Mouse (Mus musculus) testis, postnatal 10 days (tissue): ENCODE results near the gene Map4.
A peak's percentile ranks its signal among the peaks of the same experiment; 100 is the strongest.
"Not testable (repeated sequence)": the region's sequence is repeated elsewhere in the genome, so short reads cannot be mapped to it uniquely, and the experiment has no call there.

Experiments used
- DNase-seq: peaks from one replicate; pipeline ENCODE4 v3.0.0; 2021; ENCODE audit warnings: low spot score

Map4 gene

DNA sequence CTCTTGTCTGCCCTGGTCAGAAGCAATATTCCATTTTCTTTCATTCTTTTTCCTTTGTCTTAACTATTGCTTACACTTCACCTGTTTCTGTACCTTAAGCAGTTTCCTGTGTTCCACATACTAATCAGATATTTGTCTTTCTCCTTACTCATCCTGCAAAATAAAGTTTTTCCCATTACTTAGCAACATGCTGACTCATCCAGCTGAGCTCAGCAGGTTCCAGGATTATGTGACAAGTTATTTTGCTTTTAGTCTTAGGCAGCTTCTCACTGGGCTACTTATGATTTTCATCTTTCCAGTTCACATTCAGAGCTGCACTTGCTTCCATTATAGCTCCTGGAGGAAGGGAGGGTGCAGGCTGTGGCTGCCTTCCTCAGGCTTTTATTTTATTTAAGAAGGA, 133.4 kb downstream of the Map4 start:
- no peak for DNase-seq

DNA sequence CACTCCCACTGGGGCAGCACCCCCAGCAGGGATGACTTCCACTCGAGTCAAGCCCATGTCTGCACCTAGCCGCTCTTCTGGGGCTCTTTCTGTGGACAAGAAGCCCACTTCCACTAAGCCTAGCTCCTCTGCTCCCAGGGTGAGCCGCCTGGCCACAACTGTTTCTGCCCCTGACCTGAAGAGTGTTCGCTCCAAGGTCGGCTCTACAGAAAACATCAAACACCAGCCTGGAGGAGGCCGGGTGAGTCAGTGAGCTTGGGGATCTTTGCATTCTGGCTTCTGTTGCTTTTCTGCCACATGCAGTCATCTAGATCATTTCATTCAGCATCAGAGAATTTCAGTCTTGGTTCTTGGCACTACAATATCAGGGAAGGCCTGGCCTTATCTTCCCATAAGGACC, 137.5 kb downstream of the Map4 start:
- no peak for DNase-seq

DNA sequence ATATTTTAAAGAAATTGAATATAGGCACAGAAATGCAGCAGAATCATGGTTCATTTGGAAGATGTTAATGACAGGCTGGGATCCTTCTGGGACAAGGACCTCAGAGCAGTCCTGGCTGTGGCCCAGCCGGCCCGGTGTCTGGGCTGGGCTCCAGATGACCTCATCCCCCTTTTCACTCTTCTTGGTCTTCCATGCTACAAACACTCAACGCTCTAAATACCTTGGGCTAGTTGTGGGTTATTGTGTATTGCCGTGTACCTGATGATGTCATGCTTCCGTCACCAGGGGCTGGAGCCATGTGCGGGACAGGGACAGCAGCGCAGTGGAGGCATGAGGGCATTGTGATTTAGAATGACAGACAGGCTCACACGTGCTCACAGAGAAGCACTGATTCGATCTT, 139.1 kb downstream of the Map4 start:
- peak; percentile 63 for DNase-seq

- no peak for DNase-seq
These were observed 139.8 kb downstream of the Map4 start for GRCm38 (mm10) chr9:110071011-110071410.

- DNase-seq: peak; percentile 89
These were observed 140.6 kb downstream of the Map4 start for GRCm38 (mm10) chr9:110071843-110072242.

DNA sequence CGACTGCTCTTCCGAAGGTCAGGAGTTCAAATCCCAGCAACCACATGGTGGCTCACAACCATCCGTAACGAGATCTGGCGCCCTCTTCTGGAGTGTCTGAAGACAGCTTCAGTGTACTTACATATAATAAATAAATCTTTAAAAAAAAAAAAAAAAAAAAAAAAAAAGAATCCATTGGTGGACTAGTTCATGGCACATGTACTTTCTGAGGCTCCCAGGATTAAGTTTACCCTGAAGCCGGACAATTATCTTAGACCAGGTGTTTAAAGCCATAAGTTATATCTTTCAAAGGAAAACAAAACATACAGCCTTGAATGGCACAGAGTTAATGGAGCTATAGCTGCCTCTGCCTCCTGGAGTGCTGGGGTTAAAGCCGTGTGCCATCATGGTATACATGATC, 145.2 kb downstream of the Map4 start:
- DNase-seq: not testable (repeated sequence)

- DNase-seq: no peak
These were observed 149.8 kb downstream of the Map4 start for GRCm38 (mm10) chr9:110081066-110081465.

DNA sequence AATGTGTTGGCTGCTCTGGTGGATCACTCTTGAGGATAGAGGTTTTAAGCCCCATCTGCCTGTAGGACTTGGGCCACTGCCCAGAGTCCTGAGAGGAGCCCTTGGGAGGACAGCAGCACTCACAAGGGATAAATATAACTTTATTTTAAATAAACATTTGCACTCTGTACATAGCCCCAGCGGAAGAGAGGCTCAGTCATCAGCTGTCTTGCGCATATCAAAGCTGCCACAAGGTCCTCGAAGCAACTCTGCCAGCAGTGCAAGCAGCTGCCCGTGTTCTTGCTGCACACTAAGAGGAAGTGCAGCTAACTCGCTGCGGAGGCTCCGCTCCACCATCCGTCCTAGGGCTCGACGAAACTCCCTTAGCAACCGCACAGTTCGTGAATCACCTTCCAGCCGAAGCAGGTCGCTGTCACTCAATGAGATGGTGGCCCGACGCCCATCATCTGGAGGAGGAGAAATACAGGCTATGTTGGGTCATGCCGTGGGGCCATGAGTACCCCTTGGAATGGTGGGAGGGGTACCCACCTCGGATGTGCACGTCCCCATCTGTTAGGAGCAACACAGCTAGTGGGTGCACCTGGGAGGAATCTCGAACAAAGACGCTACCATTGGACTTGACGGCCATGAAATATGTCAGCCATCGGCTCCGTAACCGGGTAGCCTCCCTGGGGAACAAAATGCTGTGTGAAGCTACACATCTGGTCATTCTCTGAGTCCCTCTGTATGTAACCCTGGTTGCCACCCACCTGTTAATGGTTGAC, 153.1 kb downstream of the Map4 start:
- DNase-seq: peak; percentile 53

DNA sequence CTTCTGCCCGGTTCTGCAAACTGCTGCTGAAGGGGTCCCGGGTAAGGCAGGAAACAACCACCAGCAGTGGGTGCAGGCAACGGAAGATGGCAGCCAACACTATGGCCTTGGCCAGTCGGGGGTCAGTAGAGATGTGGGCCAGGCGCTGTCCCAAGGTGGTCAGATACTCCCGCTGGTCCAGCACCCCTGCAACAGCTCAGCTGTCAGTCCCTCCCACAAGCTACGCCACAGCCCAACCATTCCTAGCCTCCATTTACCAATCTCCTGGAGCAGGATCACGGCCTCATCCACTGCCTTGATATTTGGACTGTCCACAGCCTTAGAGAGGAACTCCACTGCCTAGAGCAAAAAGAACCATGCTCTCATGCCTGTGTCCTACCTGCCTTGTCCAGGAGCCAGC, 154.4 kb downstream of the Map4 start:
- no peak for DNase-seq

- no peak for DNase-seq
These were observed 162.0 kb downstream of the Map4 start for GRCm38 (mm10) chr9:110093303-110093702.

- DNase-seq: no peak
These were observed 163.5 kb downstream of the Map4 start for GRCm38 (mm10) chr9:110094761-110095160.

- no peak for DNase-seq
These were observed 166.5 kb downstream of the Map4 start for GRCm38 (mm10) chr9:110097791-110098190.

DNA sequence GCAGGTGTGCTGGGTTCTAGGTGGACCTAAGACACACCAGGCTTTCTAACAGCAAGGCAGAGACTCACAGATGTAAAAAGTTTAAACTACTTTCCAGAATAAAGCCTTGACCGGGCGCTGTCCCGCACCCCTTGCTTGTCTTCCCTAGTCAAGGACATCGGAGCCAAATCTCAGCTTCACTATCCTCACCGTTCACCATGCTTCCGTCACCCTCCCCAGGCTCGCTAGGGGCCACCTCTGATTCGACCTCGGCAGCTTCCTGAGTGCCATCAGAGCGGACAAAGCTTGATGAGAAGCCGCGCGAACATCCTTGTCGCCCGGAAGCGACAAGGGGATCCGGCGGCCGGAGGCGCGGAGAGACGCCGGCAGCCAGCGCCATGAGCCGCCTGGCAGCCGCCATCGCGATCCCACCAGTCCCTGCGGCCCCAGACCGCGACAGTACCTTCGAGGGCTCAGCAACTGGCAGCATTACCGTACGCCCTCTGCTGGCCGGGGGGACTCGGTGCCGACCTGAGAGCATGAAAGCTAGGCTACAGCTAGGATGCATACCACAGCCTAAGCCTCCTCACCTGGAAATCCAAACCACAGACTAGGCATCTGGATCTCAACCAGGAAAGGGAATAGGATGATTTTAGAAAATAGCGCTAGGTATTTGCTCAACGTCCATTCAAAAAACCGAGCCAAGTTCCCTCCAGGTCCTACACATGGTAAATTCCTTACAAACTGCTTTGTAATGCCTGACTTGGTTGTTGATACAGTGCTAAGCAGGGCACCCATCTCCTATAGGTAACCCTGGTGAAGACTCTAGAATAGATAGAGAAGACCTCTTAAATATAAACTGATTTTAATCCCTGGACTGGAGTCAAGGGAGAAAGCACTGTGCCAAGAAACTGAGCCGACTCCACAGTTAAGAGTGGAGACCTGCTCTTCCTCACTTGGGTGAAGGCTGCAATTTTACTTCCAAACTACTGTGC, 169.7 kb downstream of the Map4 start:
- DNase-seq: peak; percentile 96

GRCm38 (mm10) chr9:110116353-110116976, 185.2 kb downstream of the Map4 start:
- DNase-seq: no peak

DNA sequence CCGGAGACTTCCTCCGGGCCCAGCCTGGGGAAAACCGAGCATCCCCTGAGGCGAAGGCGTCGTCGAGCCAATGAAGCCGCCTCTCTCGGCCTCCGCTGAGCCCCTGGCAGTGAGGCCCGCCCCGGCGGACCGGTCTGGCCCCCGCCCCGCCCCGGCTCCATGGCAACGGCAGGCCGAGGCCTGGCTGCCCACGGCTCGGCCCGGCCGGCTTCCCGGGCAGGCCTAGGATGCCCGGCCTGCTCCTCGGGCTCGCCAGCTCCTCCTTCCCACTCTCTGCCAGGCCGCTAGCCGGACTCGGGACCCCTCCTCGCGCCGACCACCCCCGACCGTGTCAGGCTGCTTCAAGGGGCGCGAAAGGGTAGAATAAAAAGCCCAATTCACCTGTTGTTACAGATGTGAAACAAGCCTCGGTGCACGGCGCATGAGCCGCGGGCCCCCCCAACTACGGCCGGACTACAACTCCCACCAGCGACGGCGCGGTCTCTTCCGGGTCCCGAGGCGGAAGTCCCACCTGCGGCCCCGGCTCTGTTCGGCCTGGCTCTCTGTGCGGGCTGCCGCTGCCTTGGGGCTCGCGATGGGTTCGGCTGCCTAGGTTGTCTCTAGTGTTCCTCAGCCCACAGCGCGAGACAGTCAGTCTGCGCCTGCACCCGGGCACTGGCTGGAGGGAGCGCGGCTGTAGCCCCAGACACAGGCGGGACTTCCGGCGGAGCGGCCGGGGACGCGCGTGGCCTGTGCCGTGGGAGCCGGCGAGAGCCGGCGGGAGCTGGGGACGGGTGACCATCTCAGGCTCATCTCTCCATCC, 185.9 kb downstream of the Map4 start, which contains the start of gene Smarcc1:
Gene Smarcc1, plus strand, starts transcription at position 732 of the 802 bp plus-strand sequence.
- DNase-seq: peak; percentile 89

- no peak for DNase-seq
These were observed 186.5 kb downstream of the Map4 start, which contains the start of gene Dhx30 for GRCm38 (mm10) chr9:110117779-110118139. Gene Dhx30 (minus strand): TSS chr9:110117830.

DNA sequence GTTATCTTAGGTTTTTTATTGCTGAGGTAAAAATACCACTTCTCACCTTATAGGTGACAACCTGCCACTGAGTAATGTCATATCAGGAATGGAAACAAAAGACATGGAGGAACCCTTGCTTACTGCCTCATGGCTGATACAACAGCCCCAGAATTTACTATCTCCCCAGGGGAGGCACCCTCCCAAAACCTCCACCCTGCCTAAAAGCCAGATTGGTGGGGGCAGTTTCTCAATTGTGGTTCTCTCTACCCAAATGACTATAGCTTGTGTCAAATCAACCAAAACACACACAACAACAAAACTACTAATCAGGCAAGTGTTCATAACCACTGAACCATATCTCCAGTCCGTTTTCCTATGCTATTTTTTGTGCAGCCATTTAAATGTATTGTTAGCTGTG, 187.0 kb downstream of the Map4 start:
- DNase-seq: no peak

GRCm38 (mm10) chr9:110121424-110121823, 190.2 kb downstream of the Map4 start:
- no peak for DNase-seq

- no peak for DNase-seq
These were observed 192.1 kb downstream of the Map4 start for GRCm38 (mm10) chr9:110123322-110123721.

GRCm38 (mm10) chr9:110124008-110124540, 192.8 kb downstream of the Map4 start:
- DNase-seq: not testable (repeated sequence)

DNA sequence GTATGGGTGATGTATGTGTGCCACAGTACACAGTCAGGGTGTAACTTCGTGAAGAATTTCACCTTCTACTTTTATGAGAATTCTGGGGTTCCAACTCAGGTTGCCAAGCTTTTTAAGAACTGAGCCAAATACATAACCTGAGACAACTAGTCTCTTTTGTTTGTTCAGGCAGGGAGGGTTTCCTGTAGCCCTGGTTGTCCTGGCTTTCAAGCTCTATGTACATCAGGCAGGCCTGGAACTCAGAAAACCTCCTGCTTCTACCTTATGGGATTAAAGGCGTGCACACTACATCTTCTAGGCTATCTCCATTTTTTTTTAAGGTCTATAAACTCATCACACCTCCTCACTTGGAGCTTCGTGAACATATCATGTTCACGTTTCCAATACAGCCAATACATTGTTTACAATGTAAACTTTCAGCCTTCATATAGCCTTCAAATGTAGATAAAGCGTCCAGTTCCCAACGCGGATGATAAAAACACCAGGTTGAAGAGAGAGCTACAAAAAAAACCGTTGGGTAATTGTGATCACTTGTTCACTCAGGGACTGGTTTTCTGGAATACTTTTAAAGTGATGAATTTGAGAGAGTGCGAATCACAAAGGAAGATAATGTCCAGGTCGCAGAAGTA, 199.8 kb downstream of the Map4 start:
- DNase-seq: no peak
